Mouse (Mus musculus): ENCODE measurements around the gene Errfi1. TPM values are rescaled to one million over a fixed set of nuclear protein-coding genes. Genes with fewer than 3 reads are reported as not detected.

The Errfi1 gene
- 16.2 and 17.3 TPM in 2 replicates for polyA plus RNA-seq (2015; fragmentation: Nextera tagmentation; extraction: Ambion mirVana)

DNA sequence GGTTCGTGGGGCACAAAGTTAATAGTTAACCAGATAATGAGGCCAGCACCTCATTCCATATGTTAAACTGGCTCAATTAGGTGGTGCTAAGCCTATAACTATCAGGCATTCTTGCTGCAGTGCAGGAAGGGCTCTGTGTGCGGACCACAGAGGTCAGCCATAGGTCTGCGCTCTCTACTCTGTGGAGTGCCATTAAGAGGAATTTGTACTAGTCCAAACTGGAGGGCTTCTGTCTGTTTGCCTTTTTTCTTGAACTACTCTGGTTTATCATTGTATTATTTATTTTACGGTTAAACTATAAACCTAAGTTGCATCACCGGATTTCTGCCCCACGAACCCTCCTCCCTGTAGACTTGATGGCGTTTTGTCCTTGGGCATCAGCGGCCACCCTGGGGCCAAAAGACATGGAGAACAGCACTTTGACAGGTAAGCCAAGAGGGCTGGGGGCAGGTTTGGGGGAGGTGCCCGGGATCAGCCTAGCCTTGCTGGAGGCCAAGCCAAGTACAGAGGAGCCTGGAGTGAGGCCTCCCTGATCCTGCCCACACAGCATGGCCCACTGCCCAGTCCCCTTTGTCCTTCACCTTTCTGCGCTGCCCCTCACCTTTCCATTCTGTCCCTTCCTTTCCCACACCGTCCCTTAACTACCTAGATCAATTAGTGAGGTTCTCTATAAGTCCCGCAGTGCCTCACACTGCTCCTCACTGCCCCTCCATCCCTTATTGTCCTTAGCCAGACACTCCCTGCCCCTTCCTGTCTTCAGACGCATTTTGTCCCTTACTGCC, at the start of gene Errfi1:
Gene Errfi1, plus strand, starts transcription at position 240 of the 782 bp plus-strand sequence.
- H3K4me3 ChIP-seq: peak within 1 kb of the TSS; percentile 72
- WGBS: 53% methylated on average over 13 of the region's 13 CpGs
- H3K9ac ChIP-seq (replicated peaks): peak within 1 kb of the TSS; percentile 49
- peaks cover 20% of the 10 kb centered on the region for H3K4me1 ChIP-seq
- H3K4me2 ChIP-seq (replicated peaks): peak within 1 kb of the TSS; percentile 74
- no peaks in the 10 kb centered on the region for H3K9me3 ChIP-seq
- no peaks in the 10 kb centered on the region for H3K36me3 ChIP-seq
- ATAC-seq (replicated peaks): peak; percentile 14; the same call in 1 of the 2 replicates
- no peaks in the 10 kb centered on the region for H3K27me3 ChIP-seq
- H3K27ac ChIP-seq (replicated peaks): peak within 1 kb of the TSS; percentile 64; the same call in 1 of the 2 replicates

DNA sequence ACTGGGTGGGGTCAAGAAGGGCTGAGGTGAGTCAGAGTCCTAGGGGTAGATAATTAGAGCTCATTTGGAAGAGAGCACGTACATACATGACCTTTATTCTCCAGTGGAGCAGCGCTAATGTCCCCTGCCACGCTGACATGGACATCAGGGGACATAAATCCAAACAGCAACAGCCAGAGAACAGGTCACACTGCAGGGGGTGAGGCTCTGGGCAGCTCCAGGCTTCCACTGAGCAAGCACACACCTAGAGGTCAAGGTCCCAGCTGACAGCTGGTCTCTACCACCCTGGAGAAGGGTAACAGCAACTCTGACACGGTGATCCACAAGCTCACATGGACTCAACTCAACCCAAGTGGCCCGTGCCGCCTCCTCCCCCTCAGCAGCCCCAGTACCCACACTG, 49.5 kb upstream of the Errfi1 start:
- Histone ChIP-seq H3K4me1 (no peaks in the 10 kb centered on the region), H3K9ac (replicated peaks) (no peak overlapping the region), H3K27me3 (no peaks in the 10 kb centered on the region), H3K36me3 (no peaks in the 10 kb centered on the region), H3K4me3 (no peak overlapping the region), H3K27ac (replicated peaks) (no peak overlapping the region), H3K4me2 (replicated peaks) (no peak overlapping the region), H3K9me3 (no peaks in the 10 kb centered on the region)
- 80% methylated on average over 6 of the region's 6 CpGs for WGBS
- no peak for ATAC-seq (replicated peaks)

DNA sequence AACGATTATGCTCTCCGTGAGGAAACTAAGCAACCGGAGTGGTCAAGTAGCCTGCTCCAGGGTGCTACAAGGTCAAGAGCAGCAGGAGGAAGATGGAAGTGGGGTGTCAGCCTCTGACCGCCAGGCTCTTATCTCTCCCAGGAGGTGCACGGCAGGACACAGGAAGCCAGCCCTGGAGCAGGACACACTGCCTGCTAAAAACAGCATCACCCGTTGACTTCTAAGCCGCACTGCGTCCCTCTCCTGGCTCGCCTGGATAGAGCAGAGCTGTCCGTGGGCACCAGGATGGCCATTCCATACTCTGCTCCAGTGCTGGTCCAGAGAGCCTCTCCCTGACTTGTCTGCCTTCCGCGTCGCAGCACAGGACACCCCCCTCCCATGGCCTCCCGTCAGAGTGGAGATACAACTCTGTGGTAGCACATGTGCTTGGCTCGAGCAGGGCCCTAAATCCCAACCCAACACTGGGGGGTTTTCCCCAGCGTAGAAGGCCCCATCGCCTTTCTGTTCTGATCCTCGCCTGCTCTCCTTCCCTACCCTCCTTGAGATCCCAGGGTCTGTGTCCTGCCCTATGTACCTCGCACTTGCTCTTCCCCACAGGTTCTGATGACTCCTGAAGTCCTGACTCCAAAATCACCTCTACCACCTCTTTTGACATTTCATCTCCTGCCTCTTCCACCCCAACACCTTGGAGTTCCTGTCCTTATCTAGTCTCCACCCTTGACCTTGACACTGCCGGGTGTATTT, 45.8 kb upstream of the Errfi1 start:
- Histone ChIP-seq H3K4me3 (no peak overlapping the region), H3K27ac (replicated peaks) (no peak overlapping the region), H3K4me1 (no peaks in the 10 kb centered on the region), H3K36me3 (no peaks in the 10 kb centered on the region), H3K27me3 (no peaks in the 10 kb centered on the region), H3K9me3 (no peaks in the 10 kb centered on the region), H3K9ac (replicated peaks) (no peak overlapping the region), H3K4me2 (replicated peaks) (no peak overlapping the region)
- 86% methylated on average over 20 of the region's 20 CpGs for WGBS
- no peak for ATAC-seq (replicated peaks)

DNA sequence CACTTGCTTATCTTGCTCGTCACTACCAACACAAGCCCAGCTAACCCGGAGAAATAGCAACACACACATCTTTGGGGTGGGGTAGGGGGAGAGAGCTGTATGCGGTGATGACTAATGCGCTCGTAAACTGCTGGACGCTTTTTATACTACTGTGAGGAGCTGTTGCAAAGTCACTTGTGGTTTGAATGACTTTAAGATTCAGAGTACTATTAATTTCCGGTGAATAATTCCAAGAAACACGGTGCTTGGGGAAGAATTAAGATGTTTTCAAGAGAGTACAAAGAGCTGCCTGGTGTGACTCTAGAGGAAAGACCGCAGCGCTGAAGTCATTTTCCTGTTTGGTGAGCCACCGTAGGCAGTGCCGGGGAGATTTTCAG, 45.3 kb upstream of the Errfi1 start:
- Histone ChIP-seq H3K4me3 (no peak overlapping the region), H3K27ac (replicated peaks) (no peak overlapping the region), H3K9ac (replicated peaks) (no peak overlapping the region), H3K27me3 (no peaks in the 10 kb centered on the region), H3K9me3 (no peaks in the 10 kb centered on the region), H3K4me1 (no peaks in the 10 kb centered on the region), H3K4me2 (replicated peaks) (no peak overlapping the region), H3K36me3 (no peaks in the 10 kb centered on the region)
- no peak for ATAC-seq (replicated peaks)
- 86% methylated on average over 12 of the region's 12 CpGs for WGBS

DNA sequence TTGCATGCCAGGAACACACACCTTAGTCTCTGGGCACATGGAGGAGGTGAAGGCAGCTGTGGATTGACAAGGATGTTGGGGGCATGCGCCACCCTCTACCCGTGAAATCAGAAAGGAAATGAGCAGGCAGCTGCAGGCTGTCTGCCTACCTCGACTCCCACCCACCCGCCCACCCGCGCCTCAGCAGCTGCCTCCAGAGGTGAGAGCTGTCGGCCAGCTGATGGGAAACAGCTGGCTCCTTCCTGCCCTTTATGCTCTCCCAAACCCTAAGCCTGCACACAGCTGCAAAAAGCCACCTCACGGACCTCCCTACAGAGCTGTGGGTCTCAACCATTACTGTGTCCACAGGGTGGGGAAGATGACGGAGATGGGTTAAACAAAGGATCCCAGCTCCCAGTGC, 44.4 kb upstream of the Errfi1 start:
- no peaks in the 10 kb centered on the region for H3K4me1 ChIP-seq
- WGBS: 72% methylated on average over 9 of the region's 9 CpGs
- H3K9me3 ChIP-seq: no peaks in the 10 kb centered on the region
- no peaks in the 10 kb centered on the region for H3K36me3 ChIP-seq
- no peak overlapping the region for H3K4me3 ChIP-seq
- no peak overlapping the region for H3K4me2 ChIP-seq (replicated peaks)
- H3K27me3 ChIP-seq: no peaks in the 10 kb centered on the region
- H3K27ac ChIP-seq (replicated peaks): no peak overlapping the region
- no peak overlapping the region for H3K9ac ChIP-seq (replicated peaks)
- no peak for ATAC-seq (replicated peaks)

DNA sequence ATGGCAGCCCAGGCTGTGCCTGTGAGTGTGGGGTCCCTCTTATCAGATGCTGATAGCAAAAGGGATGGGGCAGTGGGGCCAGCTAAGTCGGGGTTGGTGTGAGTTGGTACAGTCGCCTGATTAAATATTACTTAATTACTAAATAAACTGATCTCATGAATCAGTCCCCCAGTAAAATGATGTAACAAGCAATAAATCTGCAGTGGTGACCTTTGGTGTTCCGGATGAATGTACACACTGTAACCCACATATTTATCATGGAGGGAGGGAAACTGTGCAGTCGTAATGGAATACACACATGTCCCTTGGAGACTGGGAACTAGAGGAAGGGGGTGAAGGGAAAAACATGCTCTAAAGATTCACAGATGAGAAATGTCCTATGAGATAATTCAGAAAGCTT, 38.6 kb upstream of the Errfi1 start:
- Histone ChIP-seq H3K4me3 (no peak overlapping the region), H3K9me3 (no peaks in the 10 kb centered on the region), H3K4me2 (replicated peaks) (no peak overlapping the region), H3K4me1 (no peaks in the 10 kb centered on the region), H3K27ac (replicated peaks) (no peak overlapping the region), H3K36me3 (no peaks in the 10 kb centered on the region), H3K9ac (replicated peaks) (no peak overlapping the region), H3K27me3 (no peaks in the 10 kb centered on the region)
- 92% methylated on average over 4 of the region's 4 CpGs for WGBS
- ATAC-seq (replicated peaks): no peak

DNA sequence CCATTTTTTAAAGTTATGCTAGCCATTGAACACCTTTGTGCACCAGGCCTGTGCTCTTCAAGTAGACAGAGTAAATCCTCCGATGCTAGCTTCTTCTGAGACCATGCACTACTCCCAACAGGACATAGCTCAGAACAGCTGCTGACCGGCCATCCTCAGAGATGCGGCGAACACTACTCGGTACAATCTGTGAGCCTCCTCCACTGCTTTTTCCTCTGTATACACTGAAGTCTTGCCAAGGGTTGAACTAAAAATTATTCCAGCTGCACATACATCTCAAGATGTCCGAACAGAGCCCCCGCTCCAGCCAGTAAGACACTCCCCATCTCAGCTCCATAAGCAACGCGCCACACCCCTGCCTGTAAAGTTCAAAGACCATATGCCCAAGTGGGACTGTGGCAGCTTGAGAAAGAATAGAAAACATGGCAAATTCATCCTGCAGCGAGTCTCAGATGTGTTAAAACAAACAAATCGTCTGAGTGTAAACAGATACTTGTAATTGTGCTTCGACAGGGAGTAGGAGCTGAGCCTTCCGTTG, 37.2 kb upstream of the Errfi1 start:
- no peaks in the 10 kb centered on the region for H3K9me3 ChIP-seq
- no peak overlapping the region for H3K4me2 ChIP-seq (replicated peaks)
- no peaks in the 10 kb centered on the region for H3K36me3 ChIP-seq
- no peaks in the 10 kb centered on the region for H3K4me1 ChIP-seq
- no peak for ATAC-seq (replicated peaks)
- H3K27me3 ChIP-seq: no peaks in the 10 kb centered on the region
- WGBS: 82% methylated on average over 13 of the region's 13 CpGs
- H3K9ac ChIP-seq (replicated peaks): no peak overlapping the region
- H3K4me3 ChIP-seq: no peak overlapping the region
- no peak overlapping the region for H3K27ac ChIP-seq (replicated peaks)

DNA sequence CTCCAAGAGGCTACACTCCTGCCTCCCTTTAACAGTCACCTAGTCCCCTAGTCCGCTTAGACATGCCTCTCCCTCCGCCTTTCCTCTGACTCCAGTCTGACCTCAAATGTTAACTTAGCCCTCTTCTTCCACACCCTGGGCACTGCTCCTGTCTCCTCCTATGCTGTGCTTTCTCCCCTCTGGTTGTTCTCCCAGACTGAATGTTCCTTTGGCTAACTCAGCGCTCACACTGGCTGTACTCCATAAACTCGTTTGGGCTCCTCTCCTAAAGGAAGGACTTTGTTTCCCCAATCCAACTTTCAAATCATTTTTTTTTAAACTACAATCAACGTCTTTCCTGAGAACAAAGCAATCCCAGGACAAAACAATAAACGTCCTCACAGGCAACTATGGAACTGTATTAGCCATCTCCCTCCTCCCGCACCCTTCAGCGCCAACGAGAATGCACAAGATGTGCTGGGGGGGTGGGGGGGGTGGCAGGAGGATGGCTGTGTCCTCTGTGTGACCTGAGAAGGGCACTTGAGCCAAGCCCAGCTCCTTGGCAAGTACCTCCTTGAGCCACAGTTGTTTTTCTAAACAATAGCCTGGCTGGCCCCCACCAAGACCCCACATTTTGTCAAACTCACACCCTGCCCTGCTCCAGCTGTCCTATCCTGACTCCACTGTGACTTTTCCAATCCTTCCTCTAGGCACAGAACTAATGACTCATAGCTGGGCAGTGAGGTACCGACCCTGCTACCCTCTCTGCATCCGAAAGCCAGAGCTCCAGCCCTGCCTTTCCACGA, 34.4 kb upstream of the Errfi1 start:
- no peak overlapping the region for H3K4me3 ChIP-seq
- no peak overlapping the region for H3K27ac ChIP-seq (replicated peaks)
- H3K4me2 ChIP-seq (replicated peaks): no peak overlapping the region
- no peaks in the 10 kb centered on the region for H3K9me3 ChIP-seq
- H3K27me3 ChIP-seq: no peaks in the 10 kb centered on the region
- no peak for ATAC-seq (replicated peaks)
- H3K4me1 ChIP-seq: no peaks in the 10 kb centered on the region
- H3K9ac ChIP-seq (replicated peaks): no peak overlapping the region
- H3K36me3 ChIP-seq: no peaks in the 10 kb centered on the region
- 70% methylated on average over 12 of the region's 12 CpGs for WGBS

DNA sequence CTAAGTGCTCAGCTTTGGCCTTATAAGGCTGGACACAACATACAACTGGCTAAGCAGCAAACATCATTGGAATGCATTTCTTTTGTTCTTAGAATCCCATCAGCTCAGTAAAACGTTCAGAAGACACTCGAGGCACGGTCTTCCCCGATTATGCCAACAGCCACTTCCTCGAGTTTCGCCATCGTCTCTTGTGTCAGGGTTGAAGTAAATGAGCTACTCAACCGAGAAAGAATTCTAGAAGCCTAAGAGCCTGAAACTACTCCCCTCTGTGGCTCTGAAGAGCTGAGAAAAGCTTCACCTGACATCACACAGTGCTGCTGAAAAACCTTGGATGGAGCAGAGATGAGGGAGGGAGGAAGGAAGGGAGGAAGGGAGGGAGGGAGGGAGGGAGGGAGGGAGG, 32.3 kb upstream of the Errfi1 start:
- no peak overlapping the region for H3K27ac ChIP-seq (replicated peaks)
- no peak overlapping the region for H3K4me2 ChIP-seq (replicated peaks)
- 62% methylated on average over 8 of the region's 8 CpGs for WGBS
- ATAC-seq (replicated peaks): no peak
- no peaks in the 10 kb centered on the region for H3K4me1 ChIP-seq
- H3K27me3 ChIP-seq: no peaks in the 10 kb centered on the region
- H3K4me3 ChIP-seq: no peak overlapping the region
- H3K9ac ChIP-seq (replicated peaks): no peak overlapping the region
- no peaks in the 10 kb centered on the region for H3K9me3 ChIP-seq
- H3K36me3 ChIP-seq: no peaks in the 10 kb centered on the region

DNA sequence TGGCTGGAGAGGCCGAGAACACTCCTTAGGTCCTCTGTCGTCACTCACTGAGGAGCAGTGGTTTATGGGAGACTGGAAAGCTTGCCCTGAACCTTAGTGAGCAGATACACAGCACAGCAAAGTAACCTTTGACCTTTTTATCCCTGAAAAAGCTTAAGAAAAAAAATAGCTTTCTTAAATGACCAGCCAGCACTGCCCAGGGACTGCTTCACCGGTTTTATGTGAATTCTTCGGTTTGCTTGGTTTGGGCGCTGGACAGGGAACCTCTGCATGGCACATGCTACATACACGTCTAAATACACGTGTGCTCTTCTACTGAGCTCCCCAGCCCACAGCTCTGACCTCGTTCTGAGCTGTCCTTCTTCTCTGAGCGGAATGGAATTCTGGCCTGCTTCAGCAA, 31.1 kb upstream of the Errfi1 start:
- no peaks in the 10 kb centered on the region for H3K4me1 ChIP-seq
- H3K4me2 ChIP-seq (replicated peaks): no peak overlapping the region
- H3K27me3 ChIP-seq: no peaks in the 10 kb centered on the region
- no peak overlapping the region for H3K9ac ChIP-seq (replicated peaks)
- no peak overlapping the region for H3K4me3 ChIP-seq
- 80% methylated on average over 9 of the region's 9 CpGs for WGBS
- no peaks in the 10 kb centered on the region for H3K36me3 ChIP-seq
- no peak for ATAC-seq (replicated peaks)
- H3K27ac ChIP-seq (replicated peaks): no peak overlapping the region
- no peaks in the 10 kb centered on the region for H3K9me3 ChIP-seq

DNA sequence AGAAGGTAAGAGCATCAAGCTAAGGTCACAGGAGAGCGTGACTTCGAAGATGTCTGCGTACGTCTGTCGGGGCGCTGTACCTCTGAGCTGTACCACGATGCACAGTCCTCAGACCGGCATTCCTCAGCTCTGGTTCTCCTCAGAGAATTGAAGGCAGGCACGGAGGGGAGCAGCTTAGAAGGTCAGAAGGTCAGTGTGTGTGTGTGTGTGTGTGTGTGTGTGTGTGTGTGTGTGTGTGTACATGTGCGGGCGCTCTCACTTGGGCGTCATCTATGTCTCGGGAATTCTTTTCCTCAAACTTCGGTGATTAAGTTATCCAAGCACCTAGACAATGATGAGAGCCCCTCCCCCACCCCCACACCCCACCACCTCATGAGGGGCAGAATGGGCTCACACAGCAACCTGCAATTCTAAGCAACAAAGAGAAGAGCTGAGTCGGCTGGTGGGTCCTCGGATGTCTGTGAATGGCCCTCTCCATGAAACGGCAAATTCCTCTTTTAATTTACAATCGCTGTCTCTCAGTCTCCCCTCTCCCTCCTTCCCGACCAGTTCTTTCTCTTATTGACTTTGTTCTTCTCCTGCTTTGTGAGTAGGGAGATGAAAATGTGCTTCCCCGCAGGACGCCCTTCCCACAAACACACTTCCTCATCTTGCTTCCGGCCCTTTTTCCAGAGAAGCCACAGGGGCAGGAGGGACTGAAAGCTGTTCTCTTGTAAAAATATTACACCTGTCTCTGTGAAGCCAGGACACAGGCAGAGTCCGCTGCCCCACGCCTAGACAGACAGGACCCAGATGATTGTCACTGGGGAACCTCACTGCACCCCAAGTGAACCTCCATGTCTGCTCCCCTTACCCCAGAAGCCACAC, 29.9 kb upstream of the Errfi1 start:
- Histone ChIP-seq H3K36me3 (no peaks in the 10 kb centered on the region), H3K9ac (replicated peaks) (no peak overlapping the region), H3K27ac (replicated peaks) (no peak overlapping the region), H3K4me2 (replicated peaks) (no peak overlapping the region), H3K4me3 (no peak overlapping the region), H3K9me3 (no peaks in the 10 kb centered on the region), H3K4me1 (no peaks in the 10 kb centered on the region), H3K27me3 (no peaks in the 10 kb centered on the region)
- 44% methylated on average over 24 of the region's 24 CpGs for WGBS
- ATAC-seq (replicated peaks): no peak; the same call in 1 of the 2 replicates
